Mouse (Mus musculus) macrophage (primary cell): ENCODE data around the gene Sec14l5. TPM values are rescaled to one million over a fixed set of nuclear protein-coding genes. Genes with fewer than 3 reads are reported as not detected.
"Not testable (repeated sequence)": the region's sequence is repeated elsewhere in the genome, so short reads cannot be mapped to it uniquely, and the experiment has no call there.

ENCODE experiments used
- H3K27ac ChIP-seq: fragments of 350-480 bp; formaldehyde crosslinking; 2 replicates; pipeline ENCODE4 v1.9.0; 2021
- H3K36me3 ChIP-seq: fragments of 350-480 bp; formaldehyde crosslinking; 2 replicates; pipeline ENCODE4 v1.9.0; 2021; ENCODE audit errors: inconsistent target
- H3K4me3 ChIP-seq: fragments of 350-480 bp; formaldehyde crosslinking; 2 replicates; pipeline ENCODE4 v1.9.0; 2021; ENCODE audit errors: inconsistent target
- H3K79me2 ChIP-seq: fragments of 350-480 bp; formaldehyde crosslinking; 2 replicates; pipeline ENCODE4 v1.9.0; 2021; ENCODE audit errors: inconsistent target
- WGBS: methylation state at CpG from one replicate; pipeline ENCODE4 v1.1.7; 2026; ENCODE audit warnings: inconsistent platforms; ENCODE audit not compliant: missing documents; 5-methylcytosine and 5-hydroxymethylcytosine counted together
- polyA plus RNA-seq: library from polyadenylated mRNA; stranded (reverse); fragments of 250-400 nt; gene quantifications from 3 replicates; pipeline ENCODE4 v1.2.4, GENCODE M21; 2018; ENCODE audit warnings: inconsistent platforms

Sec14l5 gene
- polyA plus RNA-seq, 1 experiment from 2014 or later, result not detected

GRCm38 (mm10) chr16:5216686-5217085 lies 69.8 kb downstream of the Sec14l5 start:
- no peaks in the 10 kb centered on the region for H3K79me2 ChIP-seq
- WGBS, result 84% methylated on average over 6 of the region's 6 CpGs
- H3K4me3 ChIP-seq, result no peak overlapping the region
- H3K36me3 ChIP-seq, result no peaks in the 10 kb centered on the region
- no peak overlapping the region for H3K27ac ChIP-seq

- no peak overlapping the region for H3K4me3 ChIP-seq
- H3K36me3 ChIP-seq, result no peaks in the 10 kb centered on the region
- WGBS, result 88% methylated on average over 5 of the region's 5 CpGs
- H3K27ac ChIP-seq, result no peak overlapping the region
- no peaks in the 10 kb centered on the region for H3K79me2 ChIP-seq
These were observed 70.6 kb downstream of the Sec14l5 start for GRCm38 (mm10) chr16:5217341-5218133.

- Histone ChIP-seq H3K27ac (no peak overlapping the region), H3K79me2 (no peaks in the 10 kb centered on the region), H3K36me3 (no peaks in the 10 kb centered on the region), H3K4me3 (no peak overlapping the region)
- 75% methylated on average over 4 of the region's 4 CpGs for WGBS
These were observed 74.5 kb downstream of the Sec14l5 start for GRCm38 (mm10) chr16:5221403-5221802.

GRCm38 (mm10) chr16:5222140-5222539 lies 75.2 kb downstream of the Sec14l5 start, which contains the start of gene AU021092:
Gene AU021092, minus strand, starts transcription at chr16:5222299.
- H3K27ac ChIP-seq, result no peak within 1 kb of the TSS
- H3K36me3 ChIP-seq, result no peaks in the 10 kb centered on the region
- whole genome bisulfite sequencing, result 75% methylated on average over 6 of the region's 6 CpGs

GRCm38 (mm10) chr16:5226534-5226933 lies 79.6 kb downstream of the Sec14l5 start:
- 0% methylated on average over 1 of the region's 1 CpGs for WGBS
- H3K27ac ChIP-seq, result not testable (repeated sequence)

More at GRCm38 (mm10) chr16:5222140-5222539, 75.2 kb downstream of the Sec14l5 start, which contains the start of gene AU021092:
- Histone ChIP-seq H3K4me3 (no peak within 1 kb of the TSS), H3K79me2 (no peaks in the 10 kb centered on the region)

GRCm38 (mm10) chr16:5227501-5227900 lies 80.6 kb downstream of the Sec14l5 start:
- H3K36me3 ChIP-seq, H3K27ac ChIP-seq, H3K4me3 ChIP-seq, H3K79me2 ChIP-seq: not testable (repeated sequence)
- WGBS, result 90% methylated on average over 12 of the region's 19 CpGs

More at GRCm38 (mm10) chr16:5226534-5226933, 79.6 kb downstream of the Sec14l5 start:
- H3K4me3 ChIP-seq, H3K79me2 ChIP-seq, H3K36me3 ChIP-seq: not testable (repeated sequence)

GRCm38 (mm10) chr16:5228103-5228502 lies 81.2 kb downstream of the Sec14l5 start:
- WGBS, result 80% methylated on average over 3 of the region's 3 CpGs
- H3K36me3 ChIP-seq, H3K79me2 ChIP-seq, H3K4me3 ChIP-seq, H3K27ac ChIP-seq: not testable (repeated sequence)

- Histone ChIP-seq H3K27ac (no peak overlapping the region), H3K4me3 (no peak overlapping the region), H3K79me2 (peaks cover 26% of the 10 kb centered on the region; the same call in 1 of the 2 replicates), H3K36me3 (peaks cover 9% of the 10 kb centered on the region; the same call in 1 of the 2 replicates)
- WGBS, result 85% methylated on average over 4 of the region's 4 CpGs
These were observed 86.1 kb downstream of the Sec14l5 start for GRCm38 (mm10) chr16:5232982-5233381.

GRCm38 (mm10) chr16:5233418-5234313 lies 86.8 kb downstream of the Sec14l5 start, which contains the start of gene Alg1:
Gene Alg1, plus strand, starts transcription at chr16:5233621.
- Histone ChIP-seq H3K4me3 (peak within 1 kb of the TSS; percentile 83), H3K79me2 (peaks cover 26% of the 10 kb centered on the region; the same call in 1 of the 2 replicates), H3K36me3 (peaks cover 13% of the 10 kb centered on the region; the same call in 1 of the 2 replicates), H3K27ac (peak within 1 kb of the TSS; percentile 55)
- under 1% methylated on average over 45 of the region's 47 CpGs for WGBS

Other genes with a start within 250 kb of the Sec14l5 start
- 17.1 to 56.6 TPM (median 39.4 TPM) in 3 replicates for gene Nudt16l1, start 208.3 kb upstream of the Sec14l5 start, polyA plus RNA-seq
- 9.0 to 21.1 TPM (median 12.1 TPM) in 3 replicates for gene Anks3, start 182.9 kb upstream of the Sec14l5 start, polyA plus RNA-seq
- gene Sept12, start 149.3 kb upstream of the Sec14l5 start, polyA plus RNA-seq, result not detected in 3 replicates
- gene Smim22, start 139.8 kb upstream of the Sec14l5 start, polyA plus RNA-seq, result not detected in 3 replicates
- gene Rogdi, start 133.6 kb upstream of the Sec14l5 start, polyA plus RNA-seq, result 10.0 to 27.5 TPM (median 22.6 TPM) in 3 replicates
- 72.3 to 104 TPM (median 77.0 TPM) in 3 replicates for gene Glyr1, start 97.2 kb upstream of the Sec14l5 start, polyA plus RNA-seq
- gene Ubn1, start 97.1 kb upstream of the Sec14l5 start, polyA plus RNA-seq, result 24.3 to 40.2 TPM (median 37.5 TPM) in 3 replicates
- gene Ppl, start 14.7 kb upstream of the Sec14l5 start, polyA plus RNA-seq, result not detected in 3 replicates
- gene Nagpa, start 56.9 kb downstream of the Sec14l5 start, polyA plus RNA-seq, result 75.7 to 106 TPM (median 79.8 TPM) in 3 replicates
- not detected in 3 replicates for gene AU021092, start 75.2 kb downstream of the Sec14l5 start, polyA plus RNA-seq
- gene Alg1, start 86.5 kb downstream of the Sec14l5 start, polyA plus RNA-seq, result 12.8 to 37.1 TPM (median 35.5 TPM) in 3 replicates
- gene Eef2kmt, start 108.9 kb downstream of the Sec14l5 start, polyA plus RNA-seq, result 7.8 to 17.8 TPM (median 12.3 TPM) in 3 replicates